Mouse (Mus musculus) small intestine, adult 2 months (tissue): ENCODE measurements around the gene 6430531B16Rik.

Source experiments
- CTCF ChIP-seq: fragments of 200-500 bp; IDR thresholded peaks from 2 replicates; pipeline ENCODE4 v1.5.1; 2012; ENCODE audit warnings: low read depth, mild to moderate bottlenecking, control low read depth, inconsistent platforms, low read length, moderate library complexity, mixed read lengths; ENCODE audit not compliant: insufficient replicate concordance, insufficient read length; ENCODE audit errors: extremely low read depth
- POLR2A ChIP-seq: fragments of 200-500 bp; IDR thresholded peaks from 2 replicates; pipeline ENCODE4 v1.6.1; 2012; ENCODE audit warnings: low read depth, mild to moderate bottlenecking, control low read depth, inconsistent platforms, low read length, moderate library complexity

GRCm38 (mm10) chr7:139937138-139937537 lies 41.4 kb downstream of the 6430531B16Rik start:
- no peak for TF ChIP-seq CTCF
- TF ChIP-seq POLR2A, result no peak
